Mouse (Mus musculus) spleen, adult 2 months (tissue): ENCODE measurements around the gene Slc15a3.

Source experiments
- CTCF ChIP-seq: fragments of 200-500 bp; IDR thresholded peaks from 2 replicates; pipeline ENCODE4 v1.5.1; 2011; ENCODE audit warnings: mild to moderate bottlenecking, inconsistent platforms; ENCODE audit not compliant: insufficient read depth, insufficient read length, insufficient replicate concordance; ENCODE audit errors: extremely low read depth
- POLR2A ChIP-seq: fragments of 200-500 bp; IDR thresholded peaks from 2 replicates; pipeline ENCODE4 v1.6.1; 2011; ENCODE audit warnings: low read depth, low read length, inconsistent platforms

GRCm38 (mm10) chr19:10867946-10868622, 28.6 kb downstream of the Slc15a3 start:
- TF ChIP-seq CTCF (no peak), POLR2A (no peak)
